Mouse (Mus musculus) cerebellum, postnatal 14 days (tissue): ENCODE data around the gene Pou6f1.
"Not testable (repeated sequence)": the region's sequence is repeated elsewhere in the genome, so short reads cannot be mapped to it uniquely, and the experiment has no call there.

Experiments
- DNase-seq, 2 experiments: peaks; one replicate each; pipeline ENCODE4 v3.0.0; 2021; ENCODE audit warnings: mixed read lengths in 2 of 2

Gene Pou6f1

DNA sequence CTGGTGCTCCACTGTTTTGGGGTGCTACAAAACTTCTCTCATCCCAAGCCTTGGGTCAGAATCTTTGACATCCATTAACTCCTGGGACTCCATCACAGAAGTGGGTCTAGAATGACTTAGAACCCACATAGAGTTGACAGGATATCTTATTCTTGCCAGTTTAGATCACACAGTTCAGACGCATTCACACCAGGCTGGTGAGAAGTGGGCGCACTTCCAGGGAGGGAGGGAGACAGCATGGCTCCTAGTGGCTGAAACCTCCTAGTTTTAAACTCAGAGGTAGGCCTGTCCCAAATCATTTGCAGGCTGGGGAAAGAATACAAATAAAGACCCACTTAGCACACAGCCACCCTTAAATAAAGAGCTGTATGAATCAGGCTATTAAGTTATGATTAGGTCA, 25.4 kb downstream of the Pou6f1 start:
- DNase-seq = peak; percentile 48 to 65

DNA sequence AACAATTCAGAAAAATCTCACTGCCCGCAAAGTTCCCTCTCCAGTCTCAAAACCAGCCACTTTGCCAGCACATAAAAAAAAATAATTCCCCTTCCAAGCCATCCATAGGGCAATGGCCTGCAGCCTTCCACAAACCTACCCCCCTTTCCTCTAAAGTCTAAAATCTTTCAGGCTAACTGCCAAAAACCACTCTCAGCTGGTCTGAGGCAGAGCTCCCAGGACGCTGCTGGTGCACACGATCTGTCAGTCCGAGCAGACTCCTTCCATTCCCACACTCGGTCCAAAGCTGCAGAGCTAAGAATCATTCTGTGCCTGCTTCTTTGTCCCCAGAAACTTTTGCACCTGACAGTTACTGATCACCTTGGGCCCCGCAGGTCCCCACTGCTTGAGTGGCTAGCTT, 25.8 kb downstream of the Pou6f1 start:
- DNase-seq = no peak

DNA sequence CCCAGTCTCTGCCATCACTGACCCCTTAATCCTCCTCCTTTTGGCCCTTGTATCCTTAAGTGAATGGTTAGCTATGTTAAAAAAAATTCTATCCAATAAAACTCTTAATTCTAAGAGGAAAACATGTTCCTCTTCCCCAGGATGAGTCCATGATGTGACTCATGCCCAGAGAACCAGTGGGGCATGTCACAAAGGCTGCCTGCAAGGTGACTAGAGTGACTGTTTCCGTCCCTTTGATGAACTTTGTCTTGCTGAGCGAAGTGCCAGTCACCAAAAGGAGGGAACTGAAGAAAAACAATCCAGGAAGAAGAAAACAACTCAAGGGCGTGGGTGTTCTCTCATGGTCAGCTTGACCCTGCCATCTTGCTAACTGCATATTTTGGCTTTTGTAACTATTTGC, 30.5 kb downstream of the Pou6f1 start:
- no peak for DNase-seq

DNA sequence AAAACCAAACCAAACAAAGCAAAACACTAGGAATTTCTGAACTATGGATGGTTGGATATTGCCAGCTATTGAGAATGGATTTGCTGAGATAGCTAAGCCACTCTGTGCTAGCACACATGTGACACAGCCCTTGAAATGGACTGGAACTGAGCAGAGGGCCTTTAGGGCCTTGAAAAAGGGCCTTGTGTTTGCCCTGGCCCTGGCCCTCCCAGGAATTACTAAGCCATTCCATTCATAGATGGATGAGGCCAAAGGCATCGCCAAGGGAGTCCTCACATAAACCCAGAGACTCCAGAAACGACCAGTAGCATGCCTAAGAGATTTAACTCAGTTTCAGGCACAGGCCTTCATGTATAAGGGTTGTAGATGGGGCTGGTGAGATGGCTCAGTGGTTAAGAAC, 33.3 kb downstream of the Pou6f1 start:
- no peak for DNase-seq

DNA sequence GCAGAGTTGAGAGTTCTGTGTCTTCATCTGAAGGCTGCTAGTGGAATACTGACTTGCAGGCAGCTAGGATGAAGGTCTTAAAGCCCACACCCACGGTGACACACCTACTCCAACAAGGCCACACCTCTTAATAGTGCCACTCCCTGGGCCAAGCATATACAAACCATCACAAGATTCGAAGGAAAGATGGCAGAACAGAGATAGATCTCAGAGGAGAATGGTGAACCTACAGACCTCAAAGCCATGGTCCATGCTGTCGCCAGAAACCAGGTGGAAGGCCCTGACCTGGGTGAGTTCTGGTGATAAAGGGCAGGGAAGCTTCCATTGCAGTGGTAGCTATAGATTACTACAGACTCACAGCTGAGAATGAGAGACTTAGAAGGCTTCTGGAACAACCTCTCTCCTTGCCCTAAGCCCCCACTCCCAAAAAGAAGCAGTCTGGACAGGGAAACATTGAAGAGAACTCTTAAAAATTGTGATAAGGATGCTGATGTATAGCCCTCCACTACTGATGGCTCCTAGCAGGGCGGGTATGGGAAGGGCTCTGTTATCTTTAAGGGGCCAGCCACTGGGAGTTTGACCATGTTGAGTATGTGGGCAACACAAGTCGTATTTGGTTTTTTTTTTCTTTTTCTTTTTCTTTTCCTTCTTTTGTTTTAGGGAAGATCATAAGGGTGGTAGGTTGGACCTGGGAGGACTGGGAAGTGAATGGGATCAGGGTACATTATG, 41.9 kb downstream of the Pou6f1 start:
- no peak for DNase-seq

DNA sequence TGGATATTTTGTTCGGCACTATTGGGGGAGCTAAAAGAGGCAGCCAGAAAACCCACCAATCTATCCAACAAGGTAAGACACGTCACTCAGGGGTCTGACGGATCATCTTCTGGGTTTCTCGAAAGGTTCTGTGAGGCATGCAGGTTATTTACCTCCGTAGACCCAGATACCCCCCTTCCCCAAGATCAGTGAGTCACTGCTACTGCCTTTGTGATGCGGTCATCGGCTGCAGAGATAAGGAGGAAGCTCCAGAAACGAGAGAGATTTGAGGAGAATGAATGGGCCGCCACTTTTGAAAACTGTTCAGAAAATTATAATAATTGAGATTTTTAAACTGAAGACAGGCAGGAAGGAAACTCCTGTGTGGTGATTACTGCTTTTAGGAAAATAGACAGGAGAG, 43.4 kb downstream of the Pou6f1 start:
- DNase-seq = no peak

DNA sequence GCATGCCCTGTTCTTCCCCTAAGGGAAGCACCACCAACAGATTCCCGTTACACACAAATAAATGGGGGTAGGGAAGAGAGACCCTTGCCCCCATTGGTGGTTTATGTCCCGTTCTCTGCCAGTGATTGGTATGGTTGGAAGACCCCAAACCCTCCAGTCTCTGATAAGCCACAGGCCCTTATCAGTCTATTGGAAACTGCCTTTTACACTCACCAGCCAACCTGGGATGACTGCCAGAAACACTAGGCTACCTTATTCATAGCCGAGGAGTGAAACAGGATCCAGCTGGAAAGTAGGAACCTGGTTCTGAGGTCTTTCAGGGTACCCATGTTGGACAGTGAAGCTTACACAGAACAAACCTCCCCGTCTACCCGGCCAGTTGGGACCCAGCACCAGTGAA, 43.8 kb downstream of the Pou6f1 start:
- peak; percentile 43 to 61 for DNase-seq

DNA sequence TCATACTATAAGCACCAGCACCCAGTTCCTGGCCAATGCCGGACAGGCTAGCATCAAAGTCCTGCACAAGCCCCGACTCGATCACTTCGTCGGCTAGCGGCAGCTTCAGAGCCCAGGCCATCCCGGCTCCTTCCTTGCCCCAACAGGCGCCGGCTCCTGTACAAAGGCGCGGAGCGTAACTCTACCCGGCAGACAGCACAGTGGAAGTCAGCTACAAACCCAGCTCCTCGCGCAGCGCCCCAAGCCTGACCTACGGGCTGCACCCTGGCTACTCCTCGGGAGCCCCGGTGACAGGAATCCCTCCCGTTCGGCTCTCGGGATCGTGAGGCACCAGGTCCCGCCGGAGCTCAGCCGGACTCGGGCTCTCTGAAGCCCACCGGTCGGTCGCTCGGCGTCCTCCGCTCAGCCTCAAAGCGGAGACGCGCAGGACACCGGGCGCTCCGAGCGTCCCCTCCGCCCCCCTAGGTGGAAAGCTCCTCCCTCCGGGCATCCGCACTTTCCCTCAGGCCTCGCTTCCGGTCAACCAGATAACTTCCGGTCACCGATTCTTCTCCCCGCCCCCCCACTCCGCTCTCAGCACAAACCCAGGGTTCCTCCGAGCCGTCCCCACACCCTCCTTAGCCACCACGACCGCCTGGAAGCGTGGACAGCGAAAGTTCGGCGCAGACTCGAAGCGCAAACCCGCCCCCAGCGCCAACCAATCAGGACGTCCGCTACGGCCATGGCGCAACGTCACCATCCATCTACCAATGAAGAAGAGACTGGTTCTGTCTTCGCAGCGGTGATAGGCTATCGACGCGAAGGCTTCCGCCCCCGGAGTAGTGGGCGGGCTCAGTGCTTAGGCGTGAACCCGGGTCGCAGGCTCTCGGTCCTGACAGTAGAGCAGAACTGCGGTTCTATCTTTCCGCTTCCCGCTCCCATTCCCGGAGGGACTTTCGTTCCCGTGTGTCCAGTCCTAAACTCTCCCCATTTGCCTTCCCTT, 48.2 kb downstream of the Pou6f1 start, which contains the start of gene Tfcp2:
TSS of gene Tfcp2 (minus strand) at position 683 of the 982 bp plus-strand sequence.
- DNase-seq = peak; percentile 98 to 99

DNA sequence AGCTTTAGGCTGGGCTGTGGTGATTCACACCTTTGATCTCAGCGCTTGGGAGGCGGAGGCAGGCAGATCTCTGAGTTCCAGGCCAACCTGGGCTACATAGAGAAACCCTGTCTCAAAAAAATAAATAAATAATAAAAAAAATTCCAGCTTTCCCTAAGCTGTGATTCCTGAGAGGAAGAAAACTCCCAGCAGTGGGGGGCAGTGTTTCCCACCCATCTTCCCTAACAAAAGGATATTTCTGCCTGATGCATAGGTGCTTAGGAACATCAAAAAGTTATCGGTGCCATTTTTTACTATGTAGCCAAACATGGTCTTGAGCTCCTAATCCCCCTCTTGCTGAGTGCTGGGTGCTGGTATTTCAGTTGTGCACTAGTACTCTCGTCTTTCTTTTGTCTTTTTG, 49.5 kb downstream of the Pou6f1 start:
- peak in 1 of 2 experiments; percentile 35 for DNase-seq

DNA sequence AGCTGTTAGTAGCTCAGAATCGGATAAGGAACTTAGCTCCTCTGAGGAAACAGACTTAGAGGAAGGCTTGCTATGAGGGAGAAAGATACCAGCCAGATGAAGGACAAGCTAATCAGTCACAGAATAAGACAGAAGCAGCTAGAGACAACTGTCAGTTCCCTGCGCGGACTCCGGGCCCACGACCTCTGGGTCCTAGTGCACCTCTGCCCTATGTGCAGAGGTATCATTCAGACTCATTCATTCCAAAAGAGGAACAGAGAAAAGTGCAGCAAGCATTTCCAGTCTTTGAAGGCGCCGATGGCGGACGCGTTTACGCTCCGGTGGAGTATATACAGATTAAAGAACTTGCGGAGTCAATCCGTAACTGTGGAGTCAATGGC, 56.1 kb downstream of the Pou6f1 start:
- DNase-seq = not testable (repeated sequence)

DNA sequence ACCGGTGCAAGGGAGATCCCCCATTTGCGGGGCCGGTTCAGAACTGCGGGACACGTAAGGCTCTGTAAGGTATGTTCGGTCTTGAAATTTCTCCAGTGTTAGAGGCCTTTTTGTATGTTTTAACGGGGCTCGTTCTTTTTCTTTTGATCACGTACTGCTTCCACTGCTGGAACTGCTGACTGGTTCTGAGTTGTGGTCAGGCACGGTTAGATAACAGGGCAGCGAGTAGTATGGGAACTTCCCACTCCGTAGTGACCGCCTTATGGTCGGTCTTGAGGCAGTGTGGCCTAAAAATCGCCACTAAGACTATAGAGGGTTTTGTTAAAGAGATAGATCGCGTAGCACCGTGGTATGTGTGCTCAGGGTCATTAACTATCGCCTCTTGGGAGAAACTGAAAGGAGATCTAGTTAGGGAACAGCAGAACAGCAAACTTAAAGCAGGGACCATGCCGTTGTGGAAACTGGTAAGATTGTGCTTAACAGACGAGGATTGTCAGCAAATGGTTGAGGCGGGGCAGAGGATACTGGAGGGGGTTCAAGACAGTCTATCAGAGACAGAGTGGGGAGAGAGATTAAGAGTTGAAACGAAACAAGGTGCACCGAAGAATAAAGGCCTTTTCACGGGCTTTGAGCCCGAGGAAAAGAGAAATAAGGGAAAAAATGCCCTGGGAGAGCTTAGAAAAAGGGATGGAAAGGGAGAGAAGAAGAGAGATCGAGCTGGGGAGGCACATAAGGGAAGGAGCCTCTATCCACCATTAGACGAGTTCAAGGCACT, 56.7 kb downstream of the Pou6f1 start:
- DNase-seq = not testable (repeated sequence)

DNA sequence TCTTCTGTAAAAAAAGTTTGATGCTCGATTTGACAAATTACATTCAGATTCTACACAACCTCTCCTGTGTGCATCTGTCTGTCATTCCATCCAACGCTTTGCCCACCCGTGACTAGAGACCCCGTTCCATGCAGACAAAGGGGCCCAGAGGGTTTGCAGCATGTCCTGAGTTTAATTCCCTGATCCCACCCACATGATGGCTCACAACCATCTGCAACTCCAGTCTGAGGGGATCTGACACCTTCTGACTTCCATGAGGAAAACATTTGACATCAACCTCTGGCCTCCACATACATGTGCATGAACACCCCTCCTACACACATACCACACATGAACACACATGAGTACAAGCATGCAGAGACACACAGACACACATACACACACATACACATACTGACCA, 58.4 kb downstream of the Pou6f1 start:
- no peak for DNase-seq

DNA sequence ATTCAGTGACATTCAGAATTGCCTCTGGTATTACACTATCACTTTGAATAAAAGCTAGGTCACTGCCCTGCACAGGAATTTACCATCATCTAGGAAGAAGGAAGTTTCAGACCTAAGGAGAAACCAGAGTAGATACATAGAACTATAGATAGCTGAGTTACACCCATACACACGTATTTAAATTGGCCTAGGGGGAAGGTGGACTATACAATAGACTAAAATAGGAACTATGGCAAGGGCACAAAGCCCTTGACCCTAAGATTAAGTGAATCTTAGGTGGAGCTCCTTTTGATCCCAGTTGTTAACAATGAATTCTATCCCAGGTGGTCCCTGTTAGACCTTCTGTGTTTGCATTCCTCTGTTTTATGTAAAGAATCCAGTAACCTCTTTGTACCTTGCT, 58.8 kb downstream of the Pou6f1 start:
- not testable (repeated sequence) for DNase-seq

DNA sequence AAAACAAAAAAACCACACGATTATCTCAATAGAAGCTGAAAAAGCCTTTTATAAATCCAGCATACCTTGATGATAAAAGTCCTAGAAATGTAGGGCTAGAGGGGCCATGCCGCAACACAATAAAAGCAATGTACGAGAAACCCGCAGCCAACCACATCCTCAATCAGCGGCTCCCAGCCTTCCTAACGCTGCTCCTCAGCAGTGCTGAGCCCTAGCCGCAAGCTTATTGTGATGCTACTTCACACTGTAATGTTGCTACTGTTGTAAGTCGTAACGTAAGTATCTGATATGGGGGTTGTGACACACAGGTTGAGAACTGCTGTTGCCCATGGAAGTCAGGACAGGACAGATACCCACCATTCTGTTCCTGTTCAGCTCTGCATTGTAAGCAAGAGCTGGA, 60.4 kb downstream of the Pou6f1 start:
- no peak for DNase-seq

DNA sequence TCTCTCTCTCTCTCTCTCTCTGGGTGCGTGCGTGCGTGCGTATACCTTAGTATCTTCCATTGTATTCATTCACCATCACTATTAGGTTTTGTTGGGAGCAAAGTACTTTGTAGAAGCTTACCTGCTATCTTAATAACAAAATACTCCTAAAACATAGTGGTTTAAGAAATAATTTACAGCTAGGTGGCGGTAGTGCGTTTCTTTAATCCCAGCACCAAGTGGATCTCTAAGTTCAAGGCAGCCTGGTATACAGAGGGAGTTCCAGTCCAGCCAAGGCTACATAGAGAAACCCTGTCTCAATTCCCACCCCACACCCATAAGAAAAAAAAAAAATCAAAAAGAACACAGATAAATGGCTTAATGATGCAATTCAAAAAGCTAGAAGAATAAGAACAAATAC, 61.9 kb downstream of the Pou6f1 start:
- peak; percentile 43 to 58 for DNase-seq

DNA sequence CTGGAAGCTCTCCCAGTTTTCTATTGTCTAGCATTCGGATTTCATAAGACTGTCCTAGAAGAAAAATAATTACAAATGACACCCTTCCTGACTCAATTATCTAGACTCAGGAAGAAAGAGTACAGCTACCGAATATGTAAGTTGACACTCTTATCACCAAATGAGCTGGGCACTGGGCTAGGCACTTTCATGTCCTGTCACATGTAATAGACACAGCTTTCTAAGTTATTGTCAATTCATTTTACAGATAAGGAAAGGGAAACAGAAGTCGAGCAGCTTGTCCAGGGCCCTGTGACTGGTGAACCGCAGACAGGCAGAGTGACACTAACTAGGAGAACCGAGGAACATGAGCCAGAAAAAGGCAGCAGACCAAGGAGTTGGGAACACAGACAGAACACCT, 71.9 kb downstream of the Pou6f1 start:
- no peak for DNase-seq

DNA sequence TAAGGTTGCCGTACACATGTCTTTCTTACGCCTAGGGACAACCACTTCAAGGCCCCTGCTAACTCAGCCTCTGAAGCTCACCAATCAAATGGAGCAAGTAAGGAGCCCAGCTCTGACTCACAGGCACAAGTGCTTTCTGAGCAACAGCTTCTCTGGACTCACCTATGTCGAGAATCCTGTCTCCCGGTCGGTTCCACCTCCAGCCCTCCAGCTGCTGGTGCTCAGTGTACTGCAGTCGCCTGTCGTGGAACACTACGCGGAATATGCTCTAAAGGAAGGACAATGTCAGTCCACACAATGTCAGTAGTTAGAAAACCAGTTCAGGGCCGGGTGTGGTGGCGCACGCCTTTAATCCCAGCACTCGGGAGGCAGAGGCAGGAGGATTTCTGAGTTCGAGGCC, 74.4 kb downstream of the Pou6f1 start:
- no peak for DNase-seq
